Mouse (Mus musculus): Measurements from ENCODE around the gene Lsmem1.

Gene Lsmem1

GRCm38 (mm10) chr12:40199302-40199701 lies at the start of gene Lsmem1:
Lsmem1 (minus strand) TSS chr12:40199490.
- no peak for DNase-seq (ENCODE audit: low spot score)

- DNase-seq (ENCODE audit: low spot score) = no peak
These were observed 49.3 kb upstream of the Lsmem1 start, which contains the start of gene Ifrd1 for GRCm38 (mm10) chr12:40248454-40249180. Ifrd1 (minus strand) TSS chr12:40248504.

GRCm38 (mm10) chr12:40247976-40248375 lies 48.7 kb upstream of the Lsmem1 start:
- DNase-seq (ENCODE audit: low spot score) = peak; percentile 69

- DNase-seq (ENCODE audit: low spot score) = no peak
These were observed 48.1 kb upstream of the Lsmem1 start for GRCm38 (mm10) chr12:40247384-40247783.

- no peak for DNase-seq (ENCODE audit: low spot score)
These were observed 46.2 kb upstream of the Lsmem1 start for GRCm38 (mm10) chr12:40245434-40245970.

GRCm38 (mm10) chr12:40244926-40245325 lies 45.6 kb upstream of the Lsmem1 start:
- DNase-seq (ENCODE audit: low spot score) = no peak

- peak; percentile 71 for DNase-seq (ENCODE audit: low spot score)
These were observed 44.5 kb upstream of the Lsmem1 start for GRCm38 (mm10) chr12:40243821-40244221.

GRCm38 (mm10) chr12:40243241-40243640 lies 44.0 kb upstream of the Lsmem1 start:
- no peak for DNase-seq (ENCODE audit: low spot score)

- no peak for DNase-seq (ENCODE audit: low spot score)
These were observed 39.9 kb upstream of the Lsmem1 start for GRCm38 (mm10) chr12:40239161-40239560.

- no peak for DNase-seq (ENCODE audit: low spot score)
These were observed 32.9 kb upstream of the Lsmem1 start for GRCm38 (mm10) chr12:40232231-40232630.

GRCm38 (mm10) chr12:40231632-40232031 lies 32.3 kb upstream of the Lsmem1 start:
- no peak for DNase-seq (ENCODE audit: low spot score)

- DNase-seq (ENCODE audit: low spot score) = no peak
These were observed 25.0 kb upstream of the Lsmem1 start for GRCm38 (mm10) chr12:40224171-40224880.

GRCm38 (mm10) chr12:40223676-40224075 lies 24.4 kb upstream of the Lsmem1 start:
- no peak for DNase-seq (ENCODE audit: low spot score)

- DNase-seq (ENCODE audit: low spot score) = peak; percentile 99
These were observed 23.9 kb upstream of the Lsmem1 start for GRCm38 (mm10) chr12:40223082-40223619.

- DNase-seq (ENCODE audit: low spot score) = peak; percentile 98
These were observed 23.2 kb upstream of the Lsmem1 start for GRCm38 (mm10) chr12:40222251-40223081.

- DNase-seq (ENCODE audit: low spot score) = no peak
These were observed 22.3 kb upstream of the Lsmem1 start for GRCm38 (mm10) chr12:40221611-40222010.

GRCm38 (mm10) chr12:40220896-40221295 lies 21.6 kb upstream of the Lsmem1 start:
- DNase-seq (ENCODE audit: low spot score) = no peak

GRCm38 (mm10) chr12:40220001-40220570 lies 20.8 kb upstream of the Lsmem1 start:
- no peak for DNase-seq (ENCODE audit: low spot score)

- no peak for DNase-seq (ENCODE audit: low spot score)
These were observed 19.2 kb upstream of the Lsmem1 start for GRCm38 (mm10) chr12:40218430-40218945.

GRCm38 (mm10) chr12:40217776-40218175 lies 18.5 kb upstream of the Lsmem1 start:
- no peak for DNase-seq (ENCODE audit: low spot score)
